Mouse (Mus musculus) neural tube, embryonic 12.5 days (tissue): ENCODE data around the gene Ttc36. TPM values are rescaled to one million over a fixed set of nuclear protein-coding genes. Genes with fewer than 3 reads are reported as not detected.

Experiments
- ATAC-seq: fragments of 200-750 bp; cut with Nextera tagmentation; 2 replicates; pipeline ENCODE4 v1.8.0; 2017; ENCODE audit warnings: low read depth, mild to moderate bottlenecking, moderate TSS enrichment, moderate library complexity; ENCODE audit not compliant: low FRiP score
- H3K27ac ChIP-seq: fragments of 300-500 bp; sonication (generic); 2 replicates; pipeline ENCODE4 v1.5.1; 2016
- H3K27me3 ChIP-seq: fragments of 300-500 bp; sonication (generic); replicated peaks from 2 replicates; pipeline ENCODE4 v1.6.1; 2016; ENCODE audit warnings: mild to moderate bottlenecking
- H3K36me3 ChIP-seq: fragments of 300-500 bp; sonication (generic); 2 replicates; pipeline ENCODE4 v1.6.1; 2016; ENCODE audit warnings: mild to moderate bottlenecking
- H3K4me1 ChIP-seq: fragments of 300-500 bp; sonication (generic); 2 replicates; pipeline ENCODE4 v1.6.1; 2016
- H3K4me2 ChIP-seq: fragments of 300-500 bp; sonication (generic); replicated peaks from 2 replicates; pipeline ENCODE4 v1.6.1; 2016; ENCODE audit warnings: mild to moderate bottlenecking
- H3K4me3 ChIP-seq: fragments of 300-500 bp; sonication (generic); 2 replicates; pipeline ENCODE4 v1.5.1; 2016
- H3K9ac ChIP-seq: fragments of 300-500 bp; sonication (generic); 2 replicates; pipeline ENCODE4 v1.6.1; 2016; ENCODE audit warnings: mild to moderate bottlenecking
- H3K9me3 ChIP-seq: fragments of 300-500 bp; sonication (generic); 2 replicates; pipeline ENCODE4 v1.6.1; 2016; ENCODE audit warnings: mild to moderate bottlenecking
- WGBS: fragments of 180-500 bp; shearing (Covaris S2); methylation state at CpG from one replicate; pipeline ENCODE4 v1.1.7; 2016; 5-methylcytosine and 5-hydroxymethylcytosine counted together
- polyA plus RNA-seq: library from polyadenylated mRNA; unstranded; fragments of >200 nt; fragmentation: Nextera tagmentation; extraction: Ambion mirVana; gene quantifications from 2 replicates; pipeline ENCODE4 v1.2.1, GENCODE M21; 2016

Ttc36 gene
- 0.28 TPM in 1 of 2 replicates, not detected in the other for polyA plus RNA-seq

DNA sequence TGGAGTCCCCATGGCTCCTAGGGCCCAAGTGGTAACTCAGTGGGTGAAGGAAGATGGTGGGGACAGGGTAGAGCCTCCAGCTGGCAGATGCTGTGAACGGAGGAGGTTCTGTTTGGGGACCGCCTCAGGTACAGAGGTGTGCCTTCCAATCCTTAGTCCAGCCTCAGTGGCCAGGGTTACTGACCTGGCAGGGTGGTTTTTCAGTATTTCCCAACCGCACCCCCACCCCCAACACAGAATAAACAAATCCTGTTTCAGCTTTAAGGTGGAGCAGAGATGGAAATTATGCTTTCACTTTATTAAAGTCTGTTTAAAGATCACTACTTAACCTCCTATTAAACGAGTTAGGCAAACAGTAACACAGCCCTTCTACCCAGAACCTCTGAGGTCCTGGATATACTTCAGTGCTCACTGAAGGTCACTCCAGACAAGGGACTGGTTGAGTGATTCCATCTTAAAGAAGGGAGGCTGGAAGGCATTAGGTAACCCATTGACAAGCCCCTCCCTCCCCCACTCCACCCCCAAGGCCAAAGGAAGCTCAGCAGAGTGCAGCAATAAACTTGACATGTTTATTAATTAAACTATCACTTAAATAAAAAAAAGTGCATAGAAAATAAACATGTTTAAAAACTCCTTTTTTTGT, at the start of gene Ttc36:
Gene Ttc36, minus strand, starts transcription at position 265 of the 643 bp plus-strand sequence.
- H3K9me3 ChIP-seq: no peaks in the 10 kb centered on the region
- H3K27me3 ChIP-seq: peaks cover 12% of the 10 kb centered on the region
- no peak within 1 kb of the TSS for H3K27ac ChIP-seq
- H3K4me3 ChIP-seq: no peak within 1 kb of the TSS
- H3K4me2 ChIP-seq: no peak within 1 kb of the TSS
- 81% methylated on average over 4 of the region's 4 CpGs for WGBS
- no peak within 1 kb of the TSS for H3K9ac ChIP-seq
- H3K4me1 ChIP-seq: peaks cover 16% of the 10 kb centered on the region
- ATAC-seq: no peak
- H3K36me3 ChIP-seq: peaks cover 31% of the 10 kb centered on the region

DNA sequence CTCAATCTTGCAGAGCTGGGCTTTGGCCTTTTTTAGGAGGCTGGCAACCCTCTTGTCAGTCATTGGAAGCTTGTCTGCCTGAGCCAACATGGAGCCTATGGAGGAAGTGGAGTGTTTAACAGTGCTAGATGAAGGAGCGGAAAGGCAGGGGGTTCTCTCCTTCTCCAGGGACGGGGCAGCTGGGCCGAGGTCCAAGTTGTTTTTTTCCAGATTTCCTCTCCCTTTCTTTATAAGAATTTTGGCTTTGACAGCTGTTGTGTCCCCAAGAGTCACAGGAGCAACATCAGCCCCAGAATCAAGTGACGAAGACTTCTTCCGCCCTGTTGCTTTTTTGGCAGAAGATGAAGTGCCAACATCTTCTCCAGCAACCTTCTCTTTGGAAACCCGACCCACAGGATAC, 44.6 kb upstream of the Ttc36 start:
- H3K4me3 ChIP-seq: no peak overlapping the region
- 94% methylated on average over 6 of the region's 6 CpGs for WGBS
- H3K4me1 ChIP-seq: no peaks in the 10 kb centered on the region
- no peak for ATAC-seq
- no peak overlapping the region for H3K4me2 ChIP-seq
- H3K9ac ChIP-seq: no peak overlapping the region
- H3K27ac ChIP-seq: no peak overlapping the region
- no peaks in the 10 kb centered on the region for H3K27me3 ChIP-seq
- no peaks in the 10 kb centered on the region for H3K9me3 ChIP-seq
- peaks cover 79% of the 10 kb centered on the region for H3K36me3 ChIP-seq

DNA sequence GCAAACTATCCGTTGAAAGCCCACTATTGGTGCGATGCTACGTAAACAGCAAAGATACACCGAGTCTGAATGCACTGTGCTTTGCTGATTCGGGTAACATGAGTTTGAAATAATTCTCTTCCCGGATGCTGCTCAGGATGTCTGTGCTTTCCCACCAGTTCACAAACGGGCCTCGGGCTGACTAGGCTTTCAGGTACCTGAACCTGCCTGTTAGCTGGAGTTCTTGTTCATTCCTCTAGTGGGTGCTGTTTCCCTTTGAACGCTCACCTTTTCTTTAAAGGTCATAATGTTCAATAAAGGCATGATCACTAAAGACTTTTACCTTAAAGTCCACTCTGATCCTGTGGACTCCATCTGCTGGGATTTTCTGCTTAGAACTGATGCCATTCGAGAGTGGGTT, 38.4 kb upstream of the Ttc36 start:
- Histone ChIP-seq H3K9ac (no peak overlapping the region), H3K36me3 (peaks cover 90% of the 10 kb centered on the region)
- WGBS: 91% methylated on average over 10 of the region's 10 CpGs

DNA sequence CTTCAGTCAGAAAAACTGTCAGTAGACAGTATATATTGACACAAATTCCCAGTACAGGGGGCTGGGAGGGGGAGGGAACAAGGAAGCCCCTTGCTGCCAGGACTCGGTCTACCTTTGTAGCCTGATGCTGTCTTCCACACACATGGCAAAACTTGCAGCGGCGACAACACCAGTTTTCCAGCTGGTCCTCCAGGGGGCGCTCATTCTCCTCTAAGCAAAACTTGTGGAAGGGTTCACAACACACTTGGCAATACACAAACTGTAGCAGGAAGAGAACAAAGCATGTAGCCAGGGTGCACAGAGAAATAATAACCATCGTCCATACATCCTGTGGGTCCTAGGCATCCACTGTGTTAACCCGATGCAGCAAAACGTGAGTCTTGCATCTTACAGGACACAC, 33.6 kb upstream of the Ttc36 start:
- Histone ChIP-seq H3K27ac (no peak overlapping the region), H3K4me3 (no peak overlapping the region), H3K9me3 (no peaks in the 10 kb centered on the region), H3K4me1 (no peaks in the 10 kb centered on the region), H3K36me3 (peaks cover 90% of the 10 kb centered on the region), H3K9ac (no peak overlapping the region), H3K27me3 (no peaks in the 10 kb centered on the region), H3K4me2 (no peak overlapping the region)
- 56% methylated on average over 7 of the region's 7 CpGs for WGBS
- ATAC-seq: no peak

More for the DNA sequence above, 38.4 kb upstream of the Ttc36 start:
- ATAC-seq: no peak
- no peaks in the 10 kb centered on the region for H3K9me3 ChIP-seq
- H3K4me3 ChIP-seq: no peak overlapping the region
- no peaks in the 10 kb centered on the region for H3K4me1 ChIP-seq
- no peak overlapping the region for H3K27ac ChIP-seq
- H3K27me3 ChIP-seq: no peaks in the 10 kb centered on the region
- no peak overlapping the region for H3K4me2 ChIP-seq

DNA sequence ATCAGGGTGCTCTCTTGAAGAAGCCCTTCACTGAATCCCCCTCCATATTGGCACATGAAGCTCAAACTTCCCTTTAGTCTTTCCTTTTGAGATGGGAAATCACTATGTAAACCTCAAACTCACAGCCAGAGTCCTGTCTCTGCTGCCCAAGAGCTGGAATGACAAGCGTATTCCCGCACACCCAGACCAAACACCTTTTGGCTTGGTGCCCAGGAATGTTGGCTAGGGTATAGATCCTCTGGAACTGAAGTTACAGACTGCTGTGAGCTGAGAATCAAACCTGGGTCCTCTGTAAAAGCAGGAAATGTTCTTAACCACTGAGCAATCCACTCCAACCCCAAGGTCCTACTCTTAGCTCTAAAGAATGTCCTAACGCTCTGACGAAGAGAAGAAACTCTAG, 29.5 kb upstream of the Ttc36 start:
- Histone ChIP-seq H3K9me3 (no peaks in the 10 kb centered on the region), H3K9ac (no peak overlapping the region), H3K4me2 (no peak overlapping the region), H3K27ac (no peak overlapping the region), H3K4me3 (no peak overlapping the region), H3K4me1 (no peaks in the 10 kb centered on the region), H3K27me3 (no peaks in the 10 kb centered on the region), H3K36me3 (peaks cover 92% of the 10 kb centered on the region)
- 94% methylated on average over 4 of the region's 4 CpGs for WGBS
- no peak for ATAC-seq

DNA sequence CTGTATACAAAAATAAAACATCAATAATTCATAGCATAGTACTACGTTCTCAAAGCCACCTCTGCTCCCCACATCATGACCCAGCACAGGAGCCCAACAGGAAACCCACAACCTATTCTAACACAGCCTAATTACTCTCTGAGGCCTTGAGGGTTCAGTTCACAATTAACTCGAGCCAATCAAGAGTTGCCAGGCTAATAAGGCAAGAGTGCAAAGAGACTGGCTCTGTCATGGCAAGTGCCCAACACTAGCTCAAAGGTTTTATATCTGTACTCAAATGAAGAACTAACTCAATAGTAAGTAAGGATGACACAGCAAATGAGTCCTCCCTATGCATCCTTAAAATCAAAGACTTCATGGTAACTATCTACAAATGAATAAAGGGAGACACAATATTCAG, 27.6 kb upstream of the Ttc36 start:
- H3K9me3 ChIP-seq: no peaks in the 10 kb centered on the region
- H3K36me3 ChIP-seq: peaks cover 94% of the 10 kb centered on the region
- H3K4me1 ChIP-seq: no peaks in the 10 kb centered on the region
- no peak overlapping the region for H3K4me2 ChIP-seq
- 88% methylated on average over 2 of the region's 2 CpGs for WGBS
- no peak overlapping the region for H3K4me3 ChIP-seq
- no peaks in the 10 kb centered on the region for H3K27me3 ChIP-seq
- no peak overlapping the region for H3K9ac ChIP-seq
- ATAC-seq: no peak
- H3K27ac ChIP-seq: no peak overlapping the region

DNA sequence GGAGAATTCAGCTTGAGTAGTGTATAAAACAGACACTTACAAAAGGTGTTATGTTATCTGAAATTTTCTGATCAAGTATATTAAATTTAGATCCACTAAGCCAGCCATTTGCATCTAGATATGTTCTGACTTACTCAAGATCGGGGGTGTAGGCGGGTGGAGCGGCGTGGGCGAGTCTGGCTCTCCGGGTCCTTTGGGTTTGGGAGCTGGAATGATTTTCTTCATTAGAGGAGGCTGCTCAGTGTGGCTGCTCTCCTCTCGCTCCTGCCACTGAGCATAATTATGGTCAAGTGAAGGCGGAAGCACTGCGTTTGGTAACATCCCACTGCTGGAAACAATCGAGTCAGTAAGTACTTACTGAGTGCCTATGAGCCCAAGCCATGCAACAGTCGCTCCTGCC, 26.1 kb upstream of the Ttc36 start:
- H3K27ac ChIP-seq: no peak overlapping the region
- ATAC-seq: no peak
- H3K4me2 ChIP-seq: no peak overlapping the region
- H3K4me3 ChIP-seq: no peak overlapping the region
- no peak overlapping the region for H3K9ac ChIP-seq
- 97% methylated on average over 11 of the region's 11 CpGs for WGBS
- H3K27me3 ChIP-seq: no peaks in the 10 kb centered on the region
- H3K4me1 ChIP-seq: no peaks in the 10 kb centered on the region
- H3K36me3 ChIP-seq: peaks cover 93% of the 10 kb centered on the region
- no peaks in the 10 kb centered on the region for H3K9me3 ChIP-seq

DNA sequence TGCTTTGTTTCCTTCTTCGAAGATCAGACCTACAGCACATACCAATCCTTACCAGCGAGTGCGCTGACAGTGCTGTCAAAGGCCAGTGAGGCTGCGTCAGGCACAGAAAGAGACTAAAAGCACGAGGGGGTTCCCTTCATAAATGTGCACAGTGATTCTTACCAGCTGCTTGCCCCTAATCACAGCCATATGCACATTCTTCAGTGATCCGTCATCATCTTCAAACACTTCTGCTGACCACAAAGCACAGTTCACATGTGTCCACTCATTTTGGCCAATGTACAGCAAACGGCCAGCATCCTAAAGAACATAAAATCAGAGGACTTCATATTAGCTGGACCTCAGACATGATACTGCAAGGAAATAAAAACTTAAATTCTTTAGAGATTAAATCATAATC, 23.8 kb upstream of the Ttc36 start:
- Histone ChIP-seq H3K4me1 (no peaks in the 10 kb centered on the region), H3K4me3 (no peak overlapping the region), H3K9ac (no peak overlapping the region), H3K9me3 (no peaks in the 10 kb centered on the region), H3K4me2 (no peak overlapping the region), H3K36me3 (peaks cover 92% of the 10 kb centered on the region), H3K27me3 (no peaks in the 10 kb centered on the region), H3K27ac (no peak overlapping the region)
- no peak for ATAC-seq
- WGBS: 90% methylated on average over 7 of the region's 7 CpGs

DNA sequence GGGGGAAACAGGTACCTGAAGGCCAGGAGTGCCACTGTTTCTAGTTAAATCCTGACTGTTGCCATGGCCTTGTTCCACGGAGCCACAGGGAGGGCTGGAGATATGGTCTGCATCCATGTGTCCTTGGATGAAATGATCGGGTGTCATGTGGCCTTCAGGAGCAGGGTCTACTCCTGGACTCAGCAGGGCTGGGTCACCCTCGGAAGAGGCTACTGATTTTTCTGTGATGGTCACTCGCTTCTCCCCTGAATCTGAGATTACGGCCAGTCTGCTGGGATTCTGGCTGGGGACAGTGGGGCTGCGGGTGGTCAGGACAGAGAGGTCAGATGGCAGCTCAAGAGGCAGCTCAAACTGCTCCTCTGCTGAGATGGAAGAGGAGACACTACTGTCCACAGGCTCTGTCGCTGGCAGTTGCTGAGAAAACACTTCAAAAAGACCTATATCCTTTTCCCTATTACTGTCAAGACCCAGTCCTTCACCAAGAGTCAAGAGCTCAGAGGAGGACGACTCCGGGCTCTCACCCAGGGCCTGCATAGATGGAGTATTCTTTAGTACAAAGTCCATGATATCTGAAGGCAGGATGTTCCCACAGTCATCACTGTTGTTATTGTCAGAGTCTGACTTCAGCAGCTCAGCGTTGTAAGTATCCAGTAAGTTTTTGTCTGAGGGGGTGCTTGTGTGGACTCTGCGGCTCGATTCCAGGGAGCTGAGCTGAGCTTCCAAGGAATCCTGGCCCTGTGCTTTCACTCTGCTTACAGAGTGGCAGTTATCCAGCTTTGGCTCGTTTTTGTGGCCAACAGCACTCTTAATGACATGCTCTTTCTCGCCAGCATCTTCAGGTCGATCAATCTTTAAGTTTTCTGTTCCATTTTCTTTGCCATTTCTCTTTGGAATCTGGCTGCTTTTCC, 17.3 kb upstream of the Ttc36 start:
- no peak overlapping the region for H3K9ac ChIP-seq
- no peak overlapping the region for H3K4me3 ChIP-seq
- WGBS: 93% methylated on average over 15 of the region's 15 CpGs
- H3K36me3 ChIP-seq: peaks cover 98% of the 10 kb centered on the region
- no peaks in the 10 kb centered on the region for H3K4me1 ChIP-seq
- H3K27me3 ChIP-seq: no peaks in the 10 kb centered on the region
- H3K27ac ChIP-seq: no peak overlapping the region
- H3K9me3 ChIP-seq: no peaks in the 10 kb centered on the region
- no peak overlapping the region for H3K4me2 ChIP-seq
- no peak for ATAC-seq

DNA sequence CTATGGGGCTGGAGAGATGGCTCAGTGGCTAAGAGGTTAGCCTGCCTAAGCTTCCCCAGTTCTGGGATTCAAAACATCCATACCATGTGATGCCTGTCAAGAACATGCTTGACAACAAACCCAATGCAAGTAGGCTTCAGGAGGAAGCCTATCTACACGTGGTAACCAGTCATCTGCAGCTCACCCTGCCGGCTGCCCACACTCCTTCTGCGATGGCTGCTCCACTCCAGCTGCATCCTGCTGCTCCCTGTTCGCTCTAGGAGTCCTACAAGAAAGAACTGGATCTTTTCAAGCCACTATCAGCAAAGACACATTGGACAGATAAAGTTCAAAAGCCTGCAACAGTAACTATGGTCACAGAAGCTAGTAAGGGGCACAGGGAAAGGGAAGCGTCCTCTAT, 14.7 kb upstream of the Ttc36 start:
- H3K4me1 ChIP-seq: no peaks in the 10 kb centered on the region
- H3K9ac ChIP-seq: no peak overlapping the region
- H3K27ac ChIP-seq: no peak overlapping the region
- no peak overlapping the region for H3K4me3 ChIP-seq
- H3K9me3 ChIP-seq: no peaks in the 10 kb centered on the region
- peaks cover 100% of the 10 kb centered on the region for H3K36me3 ChIP-seq
- H3K27me3 ChIP-seq: no peaks in the 10 kb centered on the region
- ATAC-seq: no peak
- no peak overlapping the region for H3K4me2 ChIP-seq
- WGBS: 91% methylated on average over 5 of the region's 5 CpGs

DNA sequence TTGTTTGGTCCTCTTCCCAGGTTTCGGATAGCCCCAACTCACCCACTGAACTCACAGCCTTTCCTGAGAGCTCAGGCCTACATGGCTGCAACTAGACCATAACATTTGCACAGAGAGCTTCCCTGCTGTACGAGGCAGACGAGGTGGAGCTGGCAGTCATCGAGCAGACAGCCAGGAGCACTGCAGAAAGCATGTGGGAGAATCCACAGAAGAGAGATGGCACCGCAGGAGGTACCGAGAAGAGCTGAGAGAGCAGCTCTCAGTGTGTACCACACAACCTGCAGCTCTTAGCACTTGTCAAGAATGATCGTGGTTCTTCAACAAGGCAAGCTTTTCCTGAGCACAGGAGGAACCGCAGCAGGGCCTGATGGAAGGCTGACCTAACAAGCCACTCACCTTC, 11.3 kb upstream of the Ttc36 start:
- Histone ChIP-seq H3K4me2 (no peak overlapping the region), H3K9ac (no peak overlapping the region), H3K27me3 (no peaks in the 10 kb centered on the region), H3K4me3 (no peak overlapping the region), H3K9me3 (no peaks in the 10 kb centered on the region), H3K27ac (no peak overlapping the region), H3K36me3 (peaks cover 93% of the 10 kb centered on the region), H3K4me1 (no peaks in the 10 kb centered on the region)
- WGBS: 95% methylated on average over 8 of the region's 8 CpGs
- no peak for ATAC-seq

DNA sequence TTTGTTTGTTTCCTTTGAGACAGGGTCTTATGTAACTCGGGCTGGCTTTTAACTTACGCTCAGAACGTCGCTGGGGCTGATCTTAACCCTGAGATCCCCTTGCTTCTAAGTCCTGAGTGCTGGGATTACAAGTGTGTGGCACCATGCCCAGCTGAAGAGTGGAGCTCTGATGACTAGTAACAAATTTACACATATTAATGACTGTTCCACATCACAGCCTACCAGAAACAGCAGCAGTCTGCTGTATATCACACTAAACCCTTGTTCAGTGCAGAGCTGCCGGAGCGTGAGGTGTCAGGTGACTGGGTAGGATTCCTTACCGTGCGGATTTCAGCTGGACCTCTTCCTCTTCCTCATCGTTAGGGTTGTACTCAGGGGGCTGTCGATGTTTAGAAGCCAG, 7.4 kb upstream of the Ttc36 start:
- H3K9me3 ChIP-seq: no peaks in the 10 kb centered on the region
- H3K4me3 ChIP-seq: no peak overlapping the region
- WGBS: 95% methylated on average over 10 of the region's 10 CpGs
- H3K9ac ChIP-seq: no peak overlapping the region
- no peak overlapping the region for H3K4me2 ChIP-seq
- no peaks in the 10 kb centered on the region for H3K27me3 ChIP-seq
- H3K27ac ChIP-seq: no peak overlapping the region
- H3K36me3 ChIP-seq: peaks cover 91% of the 10 kb centered on the region
- H3K4me1 ChIP-seq: no peaks in the 10 kb centered on the region
- ATAC-seq: no peak
